Mouse (Mus musculus): Measurements from ENCODE around the gene Gtsf1.

GRCm38 (mm10) chr15:103382075-103382474 lies 48.2 kb downstream of the Gtsf1 start:
- no peak for TF ChIP-seq CTCF (IDR thresholded peaks at IDR 0.05; ENCODE audit: insufficient read depth, low read length)
- no peak for TF ChIP-seq POLR2A (IDR thresholded peaks at IDR 0.05; ENCODE audit: borderline replicate concordance, extremely low read depth, low read depth, low read length)

Data from lung, adult 2 months (tissue).